Mouse (Mus musculus) ES-E14 (cell line): ENCODE data around the gene Tmem236. TPM values are rescaled to one million over a fixed set of nuclear protein-coding genes. Genes with fewer than 3 reads are reported as not detected.

Experiments used
- DNase-seq: peaks from one replicate; pipeline ENCODE4 v3.0.0-alpha.2; 2013; ENCODE audit warnings: low read depth, low spot score
- H3K27ac ChIP-seq: 2 replicates; pipeline ENCODE4 v1.5.1; 2012; ENCODE audit warnings: low read depth, mild to moderate bottlenecking, low read length, moderate library complexity, mixed read lengths; ENCODE audit not compliant: poor library complexity, insufficient read depth, severe bottlenecking
- H3K36me3 ChIP-seq: 2 replicates; pipeline ENCODE4 v1.6.1; 2012; ENCODE audit warnings: mild to moderate bottlenecking, low read length, moderate library complexity, mixed read lengths; ENCODE audit not compliant: control insufficient read depth, poor library complexity, insufficient read depth, severe bottlenecking
- H3K4me1 ChIP-seq, 2 experiments: fragments of 150-350 bp in 1 of 2; sonication (generic) in 1 of 2; 2 replicates each; pipeline ENCODE4 v1.6.1; 2012; ENCODE audit warnings: low read length in 2 of 2, mild to moderate bottlenecking in 1 of 2, mixed read lengths in 1 of 2; ENCODE audit not compliant: control insufficient read depth in 2 of 2, insufficient read depth in 2 of 2, poor library complexity in 1 of 2
- H3K4me3 ChIP-seq, 2 experiments: fragments of 150-350 bp in 1 of 2; sonication (generic) in 1 of 2; 2 replicates each; pipeline ENCODE4 v1.5.1; 2012; ENCODE audit warnings: low read length in 2 of 2, low read depth in 1 of 2, mild to moderate bottlenecking in 1 of 2, mixed read lengths in 1 of 2; ENCODE audit not compliant: insufficient read depth in 1 of 2, poor library complexity in 1 of 2, severe bottlenecking in 1 of 2
- H3K9ac ChIP-seq: 2 replicates; pipeline ENCODE4 v1.6.1; 2012; ENCODE audit warnings: low read depth, mild to moderate bottlenecking, low read length, mixed read lengths; ENCODE audit not compliant: poor library complexity, insufficient read depth, severe bottlenecking
- H3K9me3 ChIP-seq: fragments of 150-350 bp; sonication (generic); 2 replicates; pipeline ENCODE4 v1.6.1; 2012; ENCODE audit warnings: low read depth, mild to moderate bottlenecking, low read length; ENCODE audit not compliant: control insufficient read depth, insufficient read depth
- CHD2 ChIP-seq: IDR thresholded peaks from 2 replicates; pipeline ENCODE4 v1.6.1; 2014; ENCODE audit warnings: mild to moderate bottlenecking, low read depth, low read length, inconsistent platforms
- HCFC1 ChIP-seq: IDR thresholded peaks from 2 replicates; pipeline ENCODE4 v1.6.1; 2012; ENCODE audit warnings: low read length, inconsistent platforms, borderline replicate concordance; ENCODE audit not compliant: insufficient read depth
- MAFK ChIP-seq: IDR thresholded peaks from 2 replicates; pipeline ENCODE4 v1.6.1; 2014; ENCODE audit warnings: mild to moderate bottlenecking, low read depth, low read length, inconsistent platforms; ENCODE audit not compliant: insufficient read depth
- ZC3H11A ChIP-seq: IDR thresholded peaks from 2 replicates; pipeline ENCODE4 v1.6.1; 2012; ENCODE audit warnings: low read depth, mild to moderate bottlenecking, inconsistent platforms, low read length, borderline replicate concordance
- ZNF384 ChIP-seq: IDR thresholded peaks from 2 replicates; pipeline ENCODE4 v1.6.1; 2012; ENCODE audit warnings: low read depth, low read length, inconsistent platforms
- in situ Hi-C, 2 experiments: fragments of 600-800 bp; cut with MboI; formaldehyde crosslinking; loops; one replicate each; pipeline ENCODE4 v1.15.1; 2025; ENCODE audit warnings: low sequenced_read_pairs in 2 of 2, inconsistent platforms in 1 of 2; ENCODE audit not compliant: unreplicated experiment in 2 of 2
- total RNA-seq: library from RNA; depleted of rRNA; stranded (reverse); fragments of 300-350 nt; gene quantifications from 2 replicates; pipeline ENCODE4 v1.2.3, GENCODE M21; 2012; rRNA removed

Tmem236 gene
- total RNA-seq, result not detected in 2 replicates

GRCm38 (mm10) chr2:14174334-14174733 lies at the start of gene Tmem236:
TSS of gene Tmem236 (plus strand) at chr2:14174523.
- in situ Hi-C loops, result no loop called here

GRCm38 (mm10) chr2:14126387-14126786 lies 47.9 kb upstream of the Tmem236 start:
- H3K27ac ChIP-seq, result no peak overlapping the region
- in situ Hi-C loops, result no loop called here
- H3K36me3 ChIP-seq, result peaks cover 12% of the 10 kb centered on the region
- H3K9ac ChIP-seq, result no peak overlapping the region
- no peaks in the 10 kb centered on the region for H3K9me3 ChIP-seq
- DNase-seq, result no peak
- no peak overlapping the region for H3K4me3 ChIP-seq
- TF ChIP-seq ZC3H11A, result no peak
- no peaks in the 10 kb centered on the region for H3K4me1 ChIP-seq

More at GRCm38 (mm10) chr2:14174334-14174733, at the start of gene Tmem236:
- H3K27ac ChIP-seq, result no peak within 1 kb of the TSS
- H3K4me3 ChIP-seq, result no peak within 1 kb of the TSS
- no peaks in the 10 kb centered on the region for H3K4me1 ChIP-seq
- no peaks in the 10 kb centered on the region for H3K36me3 ChIP-seq
- no peak within 1 kb of the TSS for H3K9ac ChIP-seq
- DNase-seq, result no peak
- no peaks in the 10 kb centered on the region for H3K9me3 ChIP-seq
- TF ChIP-seq ZNF384, result no peak
- no peak for TF ChIP-seq HCFC1
- no peak for TF ChIP-seq CHD2
- no peak for TF ChIP-seq MAFK
- no peak for TF ChIP-seq ZC3H11A

GRCm38 (mm10) chr2:14127629-14128028 lies 46.7 kb upstream of the Tmem236 start:
- Histone ChIP-seq H3K27ac (no peak overlapping the region), H3K4me3 (no peak overlapping the region), H3K9me3 (no peaks in the 10 kb centered on the region), H3K36me3 (peaks cover 12% of the 10 kb centered on the region), H3K9ac (no peak overlapping the region), H3K4me1 (no peaks in the 10 kb centered on the region)
- TF ChIP-seq MAFK (no peak), ZNF384 (no peak), HCFC1 (no peak)
- in situ Hi-C loops, result no loop called here
- no peak for DNase-seq

GRCm38 (mm10) chr2:14130641-14131339 lies 43.5 kb upstream of the Tmem236 start:
- no peak overlapping the region for H3K27ac ChIP-seq
- in situ Hi-C loops, result no loop called here
- no peak for TF ChIP-seq CHD2
- no peak overlapping the region for H3K9ac ChIP-seq
- no peak overlapping the region for H3K4me3 ChIP-seq
- no peaks in the 10 kb centered on the region for H3K9me3 ChIP-seq
- H3K36me3 ChIP-seq, result peaks cover 7% of the 10 kb centered on the region
- H3K4me1 ChIP-seq, result no peaks in the 10 kb centered on the region
- no peak for DNase-seq
